Mouse (Mus musculus) urinary bladder, postnatal 36 days (tissue): ENCODE measurements at regions not wholly inside any gene's neighbourhood (a gene's known extent, or its start where the extent isn't known, plus 50 kb on each side); places are given as distances from the start of the nearest gene placed in this dataset.
A peak's percentile ranks its signal among the peaks of the same experiment; 100 is the strongest.

ENCODE experiments used
- DNase-seq, 2 experiments: peaks; one replicate each; pipeline ENCODE4 v3.0.0; 2022; ENCODE audit warnings: low spot score in 2 of 2, mixed read lengths in 1 of 2

GRCm38 (mm10) chr6:133170548-133170947 is 65.8 kb downstream of the Smim10l1 start:
- no peak for DNase-seq

- DNase-seq = no peak
These were observed 66.6 kb downstream of the Smim10l1 start for GRCm38 (mm10) chr6:133171286-133171685.

- peak; percentile 8 to 28 for DNase-seq
These were observed 85.8 kb upstream of the 5530400C23Rik start for GRCm38 (mm10) chr6:133206173-133206572.
